Mouse (Mus musculus): ENCODE results near the gene Galntl5. TPM values are rescaled to one million over a fixed set of nuclear protein-coding genes. Genes with fewer than 3 reads are reported as not detected.
A peak's percentile ranks its signal among the peaks of the same experiment; 100 is the strongest.
"Not testable (repeated sequence)": the region's sequence is repeated elsewhere in the genome, so short reads cannot be mapped to it uniquely, and the experiment has no call there.

Galntl5 gene
- polyA plus RNA-seq, 1 experiment from 2014 or later, result not detected

DNA sequence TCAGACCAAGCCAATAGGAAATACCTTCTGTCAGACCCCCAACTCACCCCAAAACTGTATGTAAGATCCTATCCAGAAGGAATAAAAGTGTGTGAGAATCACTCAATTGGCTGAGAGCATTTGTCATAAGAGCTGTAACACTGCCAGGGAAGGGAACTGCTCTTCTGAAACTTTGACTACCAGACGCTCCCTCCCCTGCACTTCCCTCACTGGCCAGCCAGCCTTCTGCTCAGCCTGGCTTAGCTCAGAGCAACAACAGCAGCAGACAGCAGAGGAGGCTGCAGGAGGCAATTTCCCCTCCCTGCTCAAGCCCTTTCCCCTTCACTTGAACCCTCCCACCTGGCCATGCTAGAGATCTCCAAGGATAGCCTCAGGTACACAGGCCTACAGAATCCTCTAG lies 30.6 kb downstream of the Galntl5 start:
- H3K9me3 ChIP-seq (replicated peaks), result no peaks in the 10 kb centered on the region
- H3K27me3 ChIP-seq, result no peaks in the 10 kb centered on the region
- no peak overlapping the region for H3K4me2 ChIP-seq (replicated peaks)
- 55% methylated on average over 1 of the region's 1 CpGs for WGBS
- H3K36me3 ChIP-seq, result no peaks in the 10 kb centered on the region
- ATAC-seq (ENCODE audit: insufficient number of reproducible peaks, low FRiP score, low TSS enrichment, low read depth), result no peak
- H3K4me3 ChIP-seq (replicated peaks), result no peak overlapping the region
- no peak overlapping the region for H3K27ac ChIP-seq (replicated peaks)
- no peak overlapping the region for H3K9ac ChIP-seq
- H3K4me1 ChIP-seq, result no peaks in the 10 kb centered on the region

DNA sequence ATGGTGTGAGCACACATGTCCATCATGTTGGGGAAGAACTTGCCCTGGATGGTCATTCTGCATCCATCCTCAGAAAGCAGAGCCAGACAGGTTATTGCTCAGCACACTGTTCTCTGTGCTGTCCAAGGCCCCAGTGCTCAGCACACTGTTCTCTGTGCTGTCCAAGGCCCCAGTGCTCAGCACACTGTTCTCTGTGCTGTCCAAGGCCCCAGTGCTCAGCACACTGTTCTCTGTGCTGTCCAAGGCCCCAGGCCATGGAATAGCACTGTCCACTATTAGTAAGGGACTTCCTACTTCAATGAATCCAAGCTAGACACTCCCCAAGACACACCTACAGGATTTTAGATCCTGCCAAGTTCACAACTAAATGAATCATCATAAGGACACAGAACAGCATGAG lies 32.0 kb downstream of the Galntl5 start:
- H3K27ac ChIP-seq (replicated peaks); H3K4me3 ChIP-seq (replicated peaks); H3K4me1 ChIP-seq; H3K36me3 ChIP-seq; ATAC-seq (ENCODE audit: insufficient number of reproducible peaks, low FRiP score, low TSS enrichment, low read depth); H3K4me2 ChIP-seq (replicated peaks); H3K27me3 ChIP-seq; H3K9me3 ChIP-seq (replicated peaks); H3K9ac ChIP-seq: not testable (repeated sequence)

DNA sequence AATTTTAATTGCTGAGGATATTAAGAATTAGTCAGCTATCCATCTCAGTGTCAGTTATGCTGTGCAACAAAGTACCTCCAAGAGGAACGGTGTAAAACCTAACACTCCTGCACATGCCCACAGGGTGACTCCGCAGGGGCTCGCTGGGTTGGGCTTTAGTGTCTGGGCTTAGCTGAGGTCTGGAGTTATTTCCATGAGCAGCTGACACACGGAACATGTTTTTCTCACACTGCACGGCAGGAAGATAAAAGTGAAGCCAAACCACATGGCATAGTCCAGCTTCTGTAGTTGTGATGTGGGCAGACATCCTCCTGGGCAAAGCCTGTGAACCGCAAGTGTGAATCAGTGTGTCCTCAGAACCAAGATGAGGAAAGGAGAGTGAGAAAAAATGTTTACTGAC lies 33.7 kb downstream of the Galntl5 start:
- Histone ChIP-seq H3K9me3 (replicated peaks) (no peaks in the 10 kb centered on the region), H3K4me1 (no peaks in the 10 kb centered on the region), H3K4me2 (replicated peaks) (no peak overlapping the region), H3K36me3 (no peaks in the 10 kb centered on the region), H3K9ac (no peak overlapping the region), H3K27me3 (no peaks in the 10 kb centered on the region), H3K4me3 (replicated peaks) (no peak overlapping the region), H3K27ac (replicated peaks) (no peak overlapping the region)
- 64% methylated on average over 6 of the region's 6 CpGs for WGBS
- ATAC-seq (ENCODE audit: insufficient number of reproducible peaks, low FRiP score, low TSS enrichment, low read depth), result no peak

DNA sequence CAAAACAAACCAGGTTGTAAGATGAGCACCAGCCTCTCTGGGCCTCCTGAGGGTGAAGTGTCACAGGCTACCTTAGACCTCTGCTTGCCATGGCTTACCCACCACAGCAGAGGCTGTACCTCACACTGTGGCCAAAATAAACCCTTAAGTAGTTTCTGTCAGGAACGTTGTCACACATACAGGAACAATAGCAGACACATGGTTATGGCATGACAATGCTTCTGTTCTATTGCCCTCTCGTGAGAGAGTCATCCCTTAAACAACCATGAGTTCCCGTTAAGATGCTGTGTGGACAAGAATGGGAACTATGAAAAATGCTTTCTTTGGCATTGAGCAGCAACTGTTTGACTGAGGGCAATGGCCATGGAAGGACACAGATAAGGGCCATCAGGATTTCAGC lies 40.3 kb downstream of the Galntl5 start, which contains the start of gene Galnt11:
Gene Galnt11, plus strand, starts transcription at position 301 of the 400 bp plus-strand sequence.
- Histone ChIP-seq H3K4me2 (replicated peaks) (peak within 1 kb of the TSS; percentile 66), H3K9ac (peak within 1 kb of the TSS; percentile 57), H3K4me3 (replicated peaks) (peak within 1 kb of the TSS; percentile 74), H3K27me3 (no peaks in the 10 kb centered on the region), H3K4me1 (peaks cover 6% of the 10 kb centered on the region; the same call in 1 of the 2 replicates), H3K36me3 (no peaks in the 10 kb centered on the region), H3K27ac (replicated peaks) (peak within 1 kb of the TSS; percentile 85), H3K9me3 (replicated peaks) (no peaks in the 10 kb centered on the region)
- ATAC-seq (ENCODE audit: insufficient number of reproducible peaks, low FRiP score, low TSS enrichment, low read depth), result no peak
- WGBS, result 86% methylated on average over 3 of the region's 3 CpGs

DNA sequence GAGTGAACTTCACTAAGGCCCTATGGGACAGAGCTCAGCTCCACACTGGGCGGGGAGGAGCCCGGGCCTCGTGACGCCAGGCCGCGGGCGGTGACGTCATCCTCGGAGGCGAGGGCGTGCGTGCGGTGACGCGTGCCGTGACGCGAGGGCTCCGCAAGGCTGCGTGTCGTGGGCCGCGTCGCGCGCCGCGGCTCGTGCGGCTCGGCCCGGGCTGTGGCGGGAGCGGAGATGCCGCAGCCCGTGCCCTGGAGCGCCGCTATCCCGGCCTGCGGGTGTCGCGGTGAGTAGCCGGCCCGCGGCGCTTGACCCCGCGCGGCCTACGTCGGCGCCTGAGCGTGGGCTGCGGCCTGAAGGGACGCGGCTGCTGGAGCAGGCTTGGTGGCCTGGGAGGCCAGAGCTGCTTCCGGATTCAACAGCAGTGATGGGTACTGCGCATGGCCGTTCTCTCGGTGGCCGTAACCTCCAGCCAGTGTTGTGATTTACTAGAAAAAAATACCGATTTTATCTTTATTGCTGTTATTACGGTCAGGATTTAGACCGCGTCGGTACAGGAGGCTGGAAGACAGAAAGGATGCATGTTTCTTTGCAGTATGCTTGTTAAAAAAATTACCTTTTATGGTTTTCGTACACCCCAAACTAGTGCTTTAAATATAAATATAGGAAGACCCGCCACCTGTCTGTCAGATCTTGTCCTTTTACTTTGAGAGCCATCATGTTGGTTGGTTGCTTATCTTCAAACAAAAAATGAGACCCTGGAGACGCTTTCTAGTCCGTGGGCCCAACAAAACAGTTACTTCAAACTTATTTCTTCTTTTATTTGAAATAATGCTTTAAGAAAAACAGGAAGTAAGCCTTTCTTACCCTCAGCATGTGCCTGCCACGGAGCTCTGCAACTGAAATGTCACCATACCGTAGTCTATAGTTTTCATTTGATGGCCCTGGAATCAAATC lies 41.8 kb downstream of the Galntl5 start, which contains the start of gene E130116L18Rik:
Gene E130116L18Rik, minus strand, starts transcription at position 402 of the 951 bp plus-strand sequence.
- Histone ChIP-seq H3K4me3 (replicated peaks) (peak within 1 kb of the TSS; percentile 74), H3K27ac (replicated peaks) (peak within 1 kb of the TSS; percentile 85), H3K9me3 (replicated peaks) (no peaks in the 10 kb centered on the region), H3K9ac (peak within 1 kb of the TSS; percentile 57), H3K36me3 (0 out of 2 replicates have a peak, but pooled peaks cover 3% of the 10 kb centered on the region), H3K4me1 (peaks cover 6% of the 10 kb centered on the region; the same call in 1 of the 2 replicates), H3K27me3 (no peaks in the 10 kb centered on the region), H3K4me2 (replicated peaks) (peak within 1 kb of the TSS; percentile 66)
- WGBS, result 2% methylated on average over 72 of the region's 72 CpGs
- ATAC-seq (ENCODE audit: insufficient number of reproducible peaks, low FRiP score, low TSS enrichment, low read depth), result peak; percentile 94

DNA sequence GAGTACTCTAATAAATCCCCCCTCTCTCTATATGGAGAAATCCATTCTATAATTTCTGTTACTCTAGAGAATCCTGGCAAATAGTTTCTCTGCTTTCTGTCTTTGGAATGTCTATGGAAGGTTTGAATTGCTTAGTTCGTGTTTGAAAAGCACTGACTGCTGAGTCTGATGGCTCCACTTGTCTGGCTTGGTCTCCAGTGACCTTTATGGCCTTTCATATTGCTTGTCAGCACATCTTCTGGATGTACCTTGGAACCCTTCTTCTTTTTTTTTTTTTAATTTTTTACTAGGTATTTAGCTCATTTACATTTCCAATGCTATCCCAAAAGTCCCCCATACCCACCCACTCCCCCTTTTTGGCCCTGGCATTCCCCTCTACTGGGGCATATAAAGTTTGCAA lies 43.1 kb downstream of the Galntl5 start:
- not testable (repeated sequence) for H3K36me3 ChIP-seq; H3K27me3 ChIP-seq; H3K9me3 ChIP-seq (replicated peaks); ATAC-seq (ENCODE audit: insufficient number of reproducible peaks, low FRiP score, low TSS enrichment, low read depth); H3K4me2 ChIP-seq (replicated peaks); H3K9ac ChIP-seq; H3K4me1 ChIP-seq; H3K4me3 ChIP-seq (replicated peaks); H3K27ac ChIP-seq (replicated peaks)
- whole genome bisulfite sequencing, result 93% methylated on average over 1 of the region's 1 CpGs

DNA sequence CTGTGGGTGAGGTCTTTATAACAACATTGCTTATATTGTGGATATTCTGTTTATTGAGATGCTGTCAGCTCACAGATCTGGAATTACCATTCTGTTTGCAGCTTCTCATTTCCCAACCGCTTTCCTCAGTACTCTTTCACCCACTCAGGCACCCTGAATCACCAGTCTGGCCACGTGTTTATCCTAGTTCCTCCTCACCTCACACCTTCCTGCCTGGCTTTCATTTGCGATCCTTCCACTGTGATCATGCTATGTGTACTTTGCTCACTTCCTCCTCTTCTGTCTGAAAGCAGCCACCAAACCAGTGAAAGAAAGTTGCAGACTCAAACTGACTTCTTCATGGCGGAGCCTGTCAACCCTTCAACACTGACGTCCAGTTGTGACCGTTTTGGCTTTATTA lies 61.8 kb downstream of the Galntl5 start:
- peaks cover 7% of the 10 kb centered on the region; the same call in 1 of the 2 replicates for H3K36me3 ChIP-seq
- WGBS, result 89% methylated on average over 6 of the region's 6 CpGs
- H3K27ac ChIP-seq (replicated peaks), result no peak overlapping the region
- ATAC-seq (ENCODE audit: insufficient number of reproducible peaks, low FRiP score, low TSS enrichment, low read depth), result no peak
- no peaks in the 10 kb centered on the region for H3K27me3 ChIP-seq
- no peak overlapping the region for H3K9ac ChIP-seq
- H3K4me1 ChIP-seq, result no peaks in the 10 kb centered on the region
- H3K4me2 ChIP-seq (replicated peaks), result no peak overlapping the region
- H3K9me3 ChIP-seq (replicated peaks), result no peaks in the 10 kb centered on the region
- H3K4me3 ChIP-seq (replicated peaks), result no peak overlapping the region

DNA sequence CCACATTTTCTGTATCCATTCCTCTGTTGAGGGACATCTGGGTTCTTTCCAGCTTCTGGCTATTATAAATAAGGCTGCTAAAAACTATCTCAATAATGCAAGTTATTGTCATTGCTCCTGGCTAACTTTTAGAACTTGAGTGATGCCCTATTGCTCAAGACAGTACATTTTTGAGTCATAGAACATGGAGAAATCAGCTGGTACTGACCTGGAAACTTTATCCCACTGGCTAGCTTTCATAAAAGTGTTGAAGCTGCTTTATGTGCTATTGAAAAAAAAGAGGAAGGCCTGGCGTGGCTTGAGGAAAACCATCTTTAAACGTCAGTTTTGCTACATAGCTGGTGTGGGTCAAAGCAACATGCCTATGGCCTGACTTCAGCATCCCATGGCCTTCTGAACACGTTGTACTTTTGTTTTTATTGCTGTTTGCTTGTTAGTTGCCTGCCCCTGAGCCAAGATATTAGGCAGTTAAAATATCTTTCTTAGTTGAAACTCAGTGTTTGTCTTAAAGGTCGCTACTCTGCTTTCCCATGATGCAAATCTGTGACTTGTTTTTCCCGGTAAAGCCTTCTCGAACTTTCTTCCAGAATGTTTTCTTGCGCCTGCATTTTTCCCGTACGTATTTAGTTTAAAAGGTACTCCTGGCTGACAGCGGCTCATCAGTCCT lies 64.7 kb downstream of the Galntl5 start:
- no peaks in the 10 kb centered on the region for H3K9me3 ChIP-seq (replicated peaks)
- H3K4me1 ChIP-seq, result no peaks in the 10 kb centered on the region
- peaks cover 20% of the 10 kb centered on the region for H3K36me3 ChIP-seq
- no peak for ATAC-seq (ENCODE audit: insufficient number of reproducible peaks, low FRiP score, low TSS enrichment, low read depth)
- 85% methylated on average over 10 of the region's 10 CpGs for WGBS
- no peak overlapping the region for H3K9ac ChIP-seq
- no peak overlapping the region for H3K4me2 ChIP-seq (replicated peaks)
- no peak overlapping the region for H3K4me3 ChIP-seq (replicated peaks)
- H3K27ac ChIP-seq (replicated peaks), result no peak overlapping the region
- no peaks in the 10 kb centered on the region for H3K27me3 ChIP-seq

DNA sequence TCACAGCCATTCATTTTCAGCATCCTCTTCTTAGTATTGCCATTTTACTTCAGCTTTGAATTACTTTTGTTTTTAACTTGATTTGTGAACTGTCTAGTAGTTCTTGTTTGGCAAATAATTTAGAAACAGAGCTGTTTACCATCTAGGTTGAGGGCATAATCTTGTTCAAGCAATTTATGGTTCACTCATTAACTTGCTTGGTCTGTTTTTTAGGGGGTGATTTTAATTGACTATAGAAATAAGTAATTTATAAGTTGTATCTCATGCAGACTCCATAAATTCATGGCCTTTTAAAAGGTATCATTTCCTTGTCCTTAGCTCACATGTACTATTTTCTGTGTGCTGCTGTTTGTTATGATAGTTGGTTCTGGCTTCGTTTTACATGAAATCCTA lies 65.2 kb downstream of the Galntl5 start:
- 80% methylated on average over 1 of the region's 1 CpGs for WGBS
- H3K9ac ChIP-seq, result no peak overlapping the region
- H3K27ac ChIP-seq (replicated peaks), result no peak overlapping the region
- H3K9me3 ChIP-seq (replicated peaks), result no peaks in the 10 kb centered on the region
- H3K27me3 ChIP-seq, result no peaks in the 10 kb centered on the region
- H3K4me3 ChIP-seq (replicated peaks), result no peak overlapping the region
- no peaks in the 10 kb centered on the region for H3K4me1 ChIP-seq
- H3K4me2 ChIP-seq (replicated peaks), result no peak overlapping the region
- ATAC-seq (ENCODE audit: insufficient number of reproducible peaks, low FRiP score, low TSS enrichment, low read depth), result no peak
- peaks cover 26% of the 10 kb centered on the region for H3K36me3 ChIP-seq

DNA sequence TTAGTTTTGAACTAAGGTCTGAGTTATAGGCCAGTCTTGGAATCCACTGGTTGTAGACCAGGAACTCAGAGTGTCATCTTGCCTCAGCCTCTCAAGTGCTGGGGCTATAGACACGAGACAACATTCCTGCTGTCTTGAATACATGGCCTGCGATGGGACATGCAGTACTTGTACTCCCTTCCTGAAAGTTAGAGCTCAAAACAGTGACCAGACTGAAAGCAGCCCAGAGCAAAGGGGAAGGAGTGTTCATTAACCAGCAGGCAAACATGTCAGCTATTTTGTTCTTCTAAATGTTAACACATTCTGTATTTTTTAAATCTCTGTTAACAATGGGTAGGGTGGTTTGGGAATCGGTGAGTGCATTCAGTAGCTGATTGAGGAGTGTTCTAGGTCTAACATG lies 65.8 kb downstream of the Galntl5 start:
- H3K4me1 ChIP-seq, result no peaks in the 10 kb centered on the region

DNA sequence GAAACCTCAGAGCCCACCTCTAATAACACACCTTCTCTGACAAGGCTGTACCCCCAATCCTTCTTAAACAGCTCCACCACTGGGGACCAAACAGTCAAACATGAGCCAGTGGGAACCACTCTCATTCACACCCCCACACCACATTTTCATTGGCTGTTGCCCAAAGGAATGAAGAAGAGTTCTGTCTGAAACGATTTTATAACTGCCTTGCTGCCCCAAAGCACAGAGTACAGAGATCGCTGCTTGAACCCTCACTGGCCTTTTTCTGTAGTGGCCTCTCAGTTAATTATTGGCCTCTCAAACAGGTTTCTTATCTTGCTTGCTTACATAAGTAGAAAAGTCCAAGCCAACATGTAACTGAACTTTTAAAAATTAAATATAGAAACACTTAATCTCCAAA lies 71.2 kb downstream of the Galntl5 start:
- no peak for ATAC-seq (ENCODE audit: insufficient number of reproducible peaks, low FRiP score, low TSS enrichment, low read depth)
- Histone ChIP-seq H3K4me1 (no peaks in the 10 kb centered on the region), H3K9ac (no peak overlapping the region), H3K9me3 (replicated peaks) (no peaks in the 10 kb centered on the region), H3K4me3 (replicated peaks) (no peak overlapping the region), H3K27me3 (no peaks in the 10 kb centered on the region), H3K27ac (replicated peaks) (no peak overlapping the region), H3K4me2 (replicated peaks) (no peak overlapping the region), H3K36me3 (peaks cover 61% of the 10 kb centered on the region)
- 73% methylated on average over 2 of the region's 2 CpGs for WGBS

More for the DNA sequence above, 65.8 kb downstream of the Galntl5 start:
- ATAC-seq (ENCODE audit: insufficient number of reproducible peaks, low FRiP score, low TSS enrichment, low read depth), result no peak
- Histone ChIP-seq H3K9me3 (replicated peaks) (no peaks in the 10 kb centered on the region), H3K4me3 (replicated peaks) (no peak overlapping the region), H3K27ac (replicated peaks) (no peak overlapping the region), H3K9ac (no peak overlapping the region), H3K4me2 (replicated peaks) (no peak overlapping the region), H3K36me3 (peaks cover 31% of the 10 kb centered on the region), H3K27me3 (no peaks in the 10 kb centered on the region)
- WGBS, result 84% methylated on average over 3 of the region's 3 CpGs
